ENCODE assay signal across 8 mouse cellular contexts in the genomic region with DNA sequence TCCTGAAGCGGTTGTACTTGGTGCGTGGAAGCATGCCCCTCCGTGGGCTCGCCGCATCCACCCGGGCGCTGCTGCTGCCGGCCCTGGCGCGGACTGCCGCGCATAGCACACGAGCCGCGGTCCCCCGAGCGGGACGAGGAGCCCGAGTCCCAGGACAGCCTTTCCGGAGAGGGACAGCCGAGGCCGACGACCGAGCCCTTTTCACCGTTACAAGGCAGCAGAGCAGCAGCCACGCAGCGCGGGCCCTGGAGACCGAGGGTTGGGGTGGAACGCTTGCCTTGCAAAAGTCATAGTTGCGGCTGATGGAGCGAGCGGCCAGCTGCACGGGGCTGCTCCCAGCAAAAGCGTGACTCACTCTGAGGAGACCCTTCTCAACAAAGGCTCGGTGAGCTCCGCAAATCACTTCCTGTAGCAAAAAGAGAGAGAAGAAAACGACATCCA. TPM values are rescaled to one million over a fixed set of nuclear protein-coding genes. Genes with fewer than 3 reads are reported as not detected.
A peak's percentile ranks its signal among the peaks of the same experiment; 100 is the strongest.
DNase-seq lines count a peak whose midpoint lies in the region; ATAC-seq lines count a peak whose summit lies in the region.

No protein-coding gene starts in this region.

- under 1% methylated on average over 38 of the region's 38 CpGs for WGBS in forebrain, embryonic 13.5 days
- under 1% methylated on average over 38 of the region's 38 CpGs for WGBS in liver, embryonic 16.5 days (ENCODE audit: insufficient replicate concordance)
- under 1% methylated on average over 38 of the region's 38 CpGs for WGBS in stomach, embryonic 15.5 days

- peak; percentile 36 to 49 for DNase-seq in left cerebral cortex, adult 18-20 months (ENCODE audit: low spot score in 2 of 2)
- no peak for DNase-seq in left cerebral cortex, adult 11 months (ENCODE audit: low spot score)
- DNase-seq in brain, embryonic 18.5 days (ENCODE audit: low read depth, low spot score): peak; percentile 12
- DNase-seq in induced T-regulatory cell, adult 2 months (ENCODE audit: low read depth): peak; percentile 12
- no peak for DNase-seq in ovary, postnatal 14 days (ENCODE audit: low spot score)

- no peaks in the 10 kb centered on the region for H3K9me3 ChIP-seq in forebrain, embryonic 13.5 days (replicated peaks)
- no peaks in the 10 kb centered on the region for H3K9me3 ChIP-seq in liver, embryonic 16.5 days (replicated peaks; ENCODE audit: control insufficient read depth, low read length)
- H3K9me3 ChIP-seq in stomach, embryonic 15.5 days: no peaks in the 10 kb centered on the region

- H3K4me2 ChIP-seq in forebrain, embryonic 13.5 days: peak overlapping the region; percentile 83
- H3K4me2 ChIP-seq in liver, embryonic 16.5 days (ENCODE audit: low read depth, low read length): peak overlapping the region; percentile 40
- H3K4me2 ChIP-seq in stomach, embryonic 15.5 days: peak overlapping the region; percentile 85

- ATAC-seq in forebrain, embryonic 13.5 days: no peak
- no peak for ATAC-seq in liver, embryonic 16.5 days (ENCODE audit: low read depth)
- ATAC-seq in stomach, embryonic 15.5 days (ENCODE audit: insufficient read depth, low FRiP score, low read depth): no peak

- H3K27ac ChIP-seq in forebrain, embryonic 13.5 days: peak overlapping the region; percentile 93; the same call in 1 of the 2 replicates
- no peak overlapping the region for H3K27ac ChIP-seq in liver, embryonic 16.5 days (ENCODE audit: low read length)
- no peak overlapping the region for H3K27ac ChIP-seq in stomach, embryonic 15.5 days

- H3K4me3 ChIP-seq in forebrain, embryonic 13.5 days: peak overlapping the region; percentile 69
- no peak overlapping the region for H3K4me3 ChIP-seq in liver, embryonic 16.5 days (ENCODE audit: low read depth, low read length)
- peak overlapping the region; percentile 44 for H3K4me3 ChIP-seq in stomach, embryonic 15.5 days (replicated peaks)

- H3K36me3 ChIP-seq in forebrain, embryonic 13.5 days (ENCODE audit: poor library complexity, severe bottlenecking): no peaks in the 10 kb centered on the region
- H3K36me3 ChIP-seq in liver, embryonic 16.5 days (ENCODE audit: control insufficient read depth, insufficient read depth): no peaks in the 10 kb centered on the region
- H3K36me3 ChIP-seq in stomach, embryonic 15.5 days: no peaks in the 10 kb centered on the region

- H3K4me1 ChIP-seq in forebrain, embryonic 13.5 days: peaks cover 56% of the 10 kb centered on the region
- no peaks in the 10 kb centered on the region for H3K4me1 ChIP-seq in liver, embryonic 16.5 days (ENCODE audit: control insufficient read depth, low read depth, low read length)
- H3K4me1 ChIP-seq in stomach, embryonic 15.5 days: peaks cover 25% of the 10 kb centered on the region

- H3K9ac ChIP-seq in forebrain, embryonic 13.5 days: peak overlapping the region; percentile 89
- no peak overlapping the region for H3K9ac ChIP-seq in liver, embryonic 16.5 days (ENCODE audit: low read depth, low read length)
- H3K9ac ChIP-seq in stomach, embryonic 15.5 days: peak overlapping the region; percentile 20; the same call in 1 of the 2 replicates

- H3K27me3 ChIP-seq in forebrain, embryonic 13.5 days: peaks cover 31% of the 10 kb centered on the region
- peaks cover 64% of the 10 kb centered on the region for H3K27me3 ChIP-seq in liver, embryonic 16.5 days (ENCODE audit: control insufficient read depth, insufficient read depth, low read depth, low read length)
- peaks cover 53% of the 10 kb centered on the region for H3K27me3 ChIP-seq in stomach, embryonic 15.5 days (replicated peaks)

RNA-seq across cellular contexts. Expression of a gene that starts 1.8 kb away (rescaled TPM):
- total RNA-seq in left cerebral cortex, adult 18-20 months (2021): 100 to 1,000 TPM; 203 to 207 TPM
- 4.2 and 5.2 TPM in 2 replicates for polyA plus RNA-seq in forebrain, embryonic 13.5 days (2015; fragmentation: Nextera tagmentation; extraction: Ambion mirVana)
- polyA plus RNA-seq in liver, embryonic 16.5 days (2015; fragmentation: Nextera tagmentation; extraction: Ambion mirVana): 0.07 TPM in 1 of 2 replicates, not detected in the other
- polyA plus RNA-seq in stomach, embryonic 15.5 days (2015; fragmentation: Nextera tagmentation; extraction: Ambion mirVana): 0.35 and 0.41 TPM in 2 replicates

Comparison
In these comparisons a context has a peak if more than half of its experiments do, and no peak if none do; other contexts are left out.
1. DNase-seq: peak in left cerebral cortex, adult 18-20 months (2 of 2), brain, embryonic 18.5 days (single experiment) and induced T-regulatory cell, adult 2 months (single experiment); none in left cerebral cortex, adult 11 months (single experiment) and ovary, postnatal 14 days (single experiment).
2. Peak in every context shown above with its lines, with median percentiles within 50 percentile points of each other: H3K4me2 ChIP-seq.